Mouse (Mus musculus) forebrain, postnatal 0 days (tissue): ENCODE data around the gene Cluap1. TPM values are rescaled to one million over a fixed set of nuclear protein-coding genes. Genes with fewer than 3 reads are reported as not detected.
"Not testable (repeated sequence)": the region's sequence is repeated elsewhere in the genome, so short reads cannot be mapped to it uniquely, and the experiment has no call there.

ENCODE experiments used
- ATAC-seq: fragments of 200-750 bp; cut with Nextera tagmentation; 2 replicates; pipeline ENCODE4 v1.8.0; 2017; ENCODE audit warnings: mild to moderate bottlenecking, moderate library complexity
- DNase-seq: peaks from one replicate; pipeline ENCODE4 v3.0.0-alpha.2; 2015
- H3K27ac ChIP-seq: fragments of 300-500 bp; sonication (generic); 2 replicates; pipeline ENCODE4 v1.5.1; 2014; ENCODE audit warnings: low read depth, mild to moderate bottlenecking, antibody characterized with exemption, low read length, moderate library complexity, mixed read lengths
- H3K27me3 ChIP-seq: fragments of 300-500 bp; sonication (generic); 2 replicates; pipeline ENCODE4 v1.6.1; 2014; ENCODE audit warnings: mild to moderate bottlenecking, low read length, mixed read lengths; ENCODE audit not compliant: insufficient read depth
- H3K36me3 ChIP-seq: fragments of 300-500 bp; sonication (generic); 2 replicates; pipeline ENCODE4 v1.6.1; 2014; ENCODE audit warnings: mild to moderate bottlenecking, moderate library complexity; ENCODE audit not compliant: insufficient read depth
- H3K4me1 ChIP-seq: fragments of 300-500 bp; sonication (generic); 2 replicates; pipeline ENCODE4 v1.6.1; 2014; ENCODE audit warnings: antibody characterized with exemption; ENCODE audit not compliant: insufficient read depth
- H3K4me2 ChIP-seq: fragments of 300-500 bp; sonication (generic); 2 replicates; pipeline ENCODE4 v1.6.1; 2014; ENCODE audit warnings: low read depth, mild to moderate bottlenecking, moderate library complexity
- H3K4me3 ChIP-seq: fragments of 300-500 bp; sonication (generic); 2 replicates; pipeline ENCODE4 v1.5.1; 2014; ENCODE audit warnings: low read depth, low read length, mixed read lengths
- H3K9ac ChIP-seq: fragments of 300-500 bp; sonication (generic); 2 replicates; pipeline ENCODE4 v1.6.1; 2014; ENCODE audit warnings: mild to moderate bottlenecking
- H3K9me3 ChIP-seq: fragments of 300-500 bp; sonication (generic); 2 replicates; pipeline ENCODE4 v1.6.1; 2016; ENCODE audit warnings: low read length
- CTCF ChIP-seq: sonication (generic); IDR thresholded peaks from 2 replicates; pipeline ENCODE4 v1.5.1; 2016; ENCODE audit warnings: antibody characterized with exemption, control low read depth, low read depth
- WGBS: fragments of 180-500 bp; shearing (Covaris S2); extraction: QIAGEN DNeasy Blood & Tissue Kit; methylation state at CpG from one replicate; pipeline ENCODE4 v1.1.7; 2014; 5-methylcytosine and 5-hydroxymethylcytosine counted together
- polyA plus RNA-seq: library from polyadenylated mRNA; unstranded; fragments of >200 nt; fragmentation: Nextera tagmentation; extraction: Ambion mirVana; gene quantifications from 2 replicates; pipeline ENCODE4 v1.2.1, GENCODE M21; 2015
- total RNA-seq: library from RNA; depleted of rRNA; stranded (reverse); fragments of >200 nt; gene quantifications from 2 replicates; pipeline ENCODE4 v1.2.3, GENCODE M21; 2014

Gene Cluap1
- total and polyA plus RNA-seq, 2 experiments from 2014 or later, result 36.9 to 45.2 TPM

DNA sequence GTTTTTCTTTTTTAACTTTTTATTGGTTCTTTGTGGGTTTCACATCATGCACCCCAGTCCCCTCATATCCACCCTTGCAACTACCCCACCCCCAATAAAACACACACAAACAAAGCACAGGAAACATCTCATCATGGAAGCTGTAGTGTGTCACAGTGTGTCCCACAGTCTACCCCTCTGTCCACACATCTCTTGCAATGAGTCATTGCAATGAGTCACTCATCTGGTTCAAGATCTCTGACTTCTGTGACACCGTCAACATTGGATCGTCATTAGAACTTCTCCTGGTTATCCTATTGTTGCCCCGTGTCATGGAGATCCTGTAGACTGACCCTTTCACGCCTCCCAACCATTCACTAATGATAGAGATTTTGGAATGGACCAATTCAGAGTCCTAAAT lies 26.1 kb downstream of the Cluap1 start:
- Histone ChIP-seq H3K9ac (no peak overlapping the region), H3K4me3 (no peak overlapping the region), H3K4me2 (no peak overlapping the region), H3K36me3 (peaks cover 75% of the 10 kb centered on the region), H3K27ac (no peak overlapping the region), H3K9me3 (no peaks in the 10 kb centered on the region), H3K27me3 (no peaks in the 10 kb centered on the region), H3K4me1 (no peaks in the 10 kb centered on the region)
- ATAC-seq, result no peak
- WGBS, result 95% methylated on average over 4 of the region's 4 CpGs
- no peak for TF ChIP-seq CTCF
- no peak for DNase-seq

DNA sequence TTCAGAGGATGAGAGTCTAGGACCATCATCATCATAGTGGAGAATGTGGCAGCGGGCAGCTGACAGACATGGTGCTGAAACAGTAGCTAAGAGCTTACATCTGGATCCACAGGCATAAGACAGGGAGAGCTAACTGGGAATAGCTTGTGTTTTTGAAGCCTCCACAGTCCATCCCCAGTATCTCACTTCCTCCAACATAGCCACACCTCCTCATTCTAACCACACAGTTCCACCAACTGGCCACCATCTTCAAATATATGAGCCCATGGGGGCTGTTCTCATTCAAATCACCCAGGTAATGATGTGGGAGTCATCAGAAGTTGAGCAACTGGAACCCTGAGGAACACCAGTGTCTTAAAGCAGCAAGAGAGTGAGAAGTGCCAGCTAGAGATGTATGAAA lies 42.5 kb downstream of the Cluap1 start:
- Histone ChIP-seq H3K4me3 (no peak overlapping the region), H3K27ac (no peak overlapping the region), H3K27me3 (no peaks in the 10 kb centered on the region), H3K4me1 (no peaks in the 10 kb centered on the region), H3K9me3 (no peaks in the 10 kb centered on the region), H3K9ac (no peak overlapping the region), H3K4me2 (no peak overlapping the region), H3K36me3 (no peaks in the 10 kb centered on the region)
- WGBS, result 96% methylated on average over 1 of the region's 1 CpGs
- TF ChIP-seq CTCF, result no peak
- no peak for DNase-seq
- ATAC-seq, result no peak

DNA sequence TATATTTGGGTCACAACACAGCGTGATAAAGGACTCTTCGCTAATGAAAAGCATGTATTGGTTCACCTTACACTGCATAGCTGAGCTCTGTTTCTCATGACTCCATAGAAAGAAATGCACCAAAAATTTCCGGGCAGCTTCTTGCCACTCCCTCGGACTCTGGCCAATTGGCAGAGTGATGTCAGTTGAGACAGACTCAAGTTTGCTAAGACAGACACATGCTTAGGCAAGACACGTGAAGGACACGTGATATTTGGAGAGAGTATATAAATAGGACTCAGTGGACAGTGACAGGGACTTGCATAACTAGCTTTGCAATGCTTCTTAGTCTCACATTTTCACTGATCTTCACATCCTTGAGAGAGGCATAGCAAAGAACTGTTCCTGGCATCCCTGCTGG lies 47.8 kb downstream of the Cluap1 start:
- WGBS, result 80% methylated on average over 6 of the region's 6 CpGs
- Histone ChIP-seq H3K36me3 (no peaks in the 10 kb centered on the region), H3K9ac (no peak overlapping the region), H3K27ac (no peak overlapping the region), H3K9me3 (no peaks in the 10 kb centered on the region), H3K4me2 (no peak overlapping the region), H3K4me1 (no peaks in the 10 kb centered on the region), H3K27me3 (no peaks in the 10 kb centered on the region), H3K4me3 (no peak overlapping the region)
- no peak for TF ChIP-seq CTCF
- ATAC-seq (no peak), DNase-seq (no peak)

DNA sequence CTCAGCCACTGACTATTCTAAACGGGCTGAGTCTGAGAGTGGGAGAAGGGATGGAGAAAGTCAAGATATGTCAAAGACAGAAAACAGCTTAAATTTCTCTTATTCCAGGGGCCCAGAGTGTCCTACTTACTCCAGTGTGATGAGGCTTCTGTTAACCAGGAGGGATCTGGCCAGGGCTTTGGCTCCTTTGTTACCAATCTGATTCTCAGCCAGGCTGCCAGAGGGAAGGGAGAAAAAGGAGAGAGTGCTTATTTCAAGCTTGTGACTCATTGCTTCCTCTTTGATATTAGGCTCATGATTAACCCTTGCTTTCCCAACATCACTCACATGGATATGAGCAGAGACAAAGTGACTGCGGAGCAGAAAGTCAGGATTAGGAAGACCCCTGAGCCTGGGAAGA lies 50.7 kb downstream of the Cluap1 start:
- Histone ChIP-seq H3K9ac (no peak overlapping the region), H3K9me3 (no peaks in the 10 kb centered on the region), H3K4me3 (no peak overlapping the region), H3K27me3 (no peaks in the 10 kb centered on the region), H3K4me2 (no peak overlapping the region), H3K27ac (no peak overlapping the region), H3K4me1 (no peaks in the 10 kb centered on the region), H3K36me3 (no peaks in the 10 kb centered on the region)
- TF ChIP-seq CTCF, result no peak
- DNase-seq, result no peak
- no peak for ATAC-seq
- WGBS, result 72% methylated on average over 2 of the region's 2 CpGs

DNA sequence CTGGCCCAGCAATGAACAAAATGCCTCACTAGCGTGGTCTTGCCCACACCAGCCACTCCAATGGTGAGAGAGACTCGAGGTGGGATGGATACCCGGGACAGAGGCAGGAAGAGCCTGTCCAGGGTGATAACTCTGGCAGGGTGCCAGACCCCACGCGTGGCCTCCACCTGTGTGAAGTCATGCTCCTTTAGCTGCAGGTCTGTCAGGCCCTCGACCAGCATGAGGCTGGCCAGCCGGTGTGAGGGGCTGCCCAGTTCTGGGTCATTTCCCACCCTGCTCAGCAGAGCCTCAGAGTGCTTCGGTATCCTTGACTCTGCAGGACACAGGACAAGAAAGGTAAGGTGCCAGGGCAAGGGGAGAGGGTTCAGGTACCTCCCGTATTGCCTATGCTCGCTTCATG lies 56.4 kb downstream of the Cluap1 start:
- no peaks in the 10 kb centered on the region for H3K27me3 ChIP-seq
- H3K4me3 ChIP-seq, result no peak overlapping the region
- 82% methylated on average over 10 of the region's 10 CpGs for WGBS
- H3K4me2 ChIP-seq, result no peak overlapping the region
- no peak for DNase-seq
- no peaks in the 10 kb centered on the region for H3K4me1 ChIP-seq
- H3K27ac ChIP-seq, result no peak overlapping the region
- no peaks in the 10 kb centered on the region for H3K36me3 ChIP-seq
- H3K9me3 ChIP-seq, result no peaks in the 10 kb centered on the region
- no peak for ATAC-seq
- H3K9ac ChIP-seq, result no peak overlapping the region
- no peak for TF ChIP-seq CTCF

DNA sequence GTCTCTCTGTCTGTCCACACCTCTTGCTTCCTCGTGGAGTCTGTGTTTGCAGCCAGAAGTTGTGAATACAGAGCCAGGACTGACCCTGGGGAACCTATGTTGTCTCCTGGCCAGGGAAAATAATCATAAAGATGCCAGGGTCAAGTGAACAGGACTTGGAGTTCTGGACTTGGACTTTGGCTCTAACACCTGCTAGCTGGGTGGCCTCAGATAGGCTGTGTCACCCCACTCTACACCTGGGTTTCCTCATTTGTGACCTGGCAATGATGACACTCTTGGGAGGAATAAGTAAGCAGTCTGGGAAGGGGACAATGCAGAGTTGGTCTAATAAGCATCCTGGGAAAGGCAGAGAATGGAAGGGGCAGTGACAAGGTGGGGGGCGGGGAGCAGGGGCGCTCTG lies 56.9 kb downstream of the Cluap1 start:
- Histone ChIP-seq H3K4me1 (no peaks in the 10 kb centered on the region), H3K4me3 (no peak overlapping the region), H3K4me2 (no peak overlapping the region), H3K27me3 (no peaks in the 10 kb centered on the region), H3K36me3 (no peaks in the 10 kb centered on the region), H3K27ac (no peak overlapping the region), H3K9ac (no peak overlapping the region), H3K9me3 (no peaks in the 10 kb centered on the region)
- ATAC-seq (no peak), DNase-seq (no peak)
- 78% methylated on average over 3 of the region's 3 CpGs for WGBS
- no peak for TF ChIP-seq CTCF

DNA sequence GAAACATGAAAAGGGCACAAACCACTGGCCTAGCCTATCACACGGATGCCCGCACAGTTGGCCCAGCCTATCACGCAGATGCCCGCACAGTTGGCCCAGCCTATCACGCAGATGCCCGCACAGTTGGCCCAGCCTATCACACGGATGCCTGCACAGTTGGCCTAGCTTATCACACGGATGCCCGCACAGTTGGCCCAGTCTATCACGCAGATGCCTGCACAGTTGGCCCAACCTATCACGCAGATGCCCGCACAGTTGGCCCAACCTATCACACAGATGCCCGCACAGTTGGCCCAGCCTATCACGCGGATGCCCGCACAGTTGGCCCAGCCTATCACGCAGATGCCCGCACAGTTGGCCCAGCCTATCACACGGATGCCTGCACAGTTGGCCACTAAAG lies 65.9 kb downstream of the Cluap1 start:
- H3K27me3 ChIP-seq, H3K4me1 ChIP-seq, H3K9ac ChIP-seq, H3K4me2 ChIP-seq, ATAC-seq, H3K4me3 ChIP-seq, H3K9me3 ChIP-seq, H3K27ac ChIP-seq: not testable (repeated sequence)
- 87% methylated on average over 19 of the region's 19 CpGs for WGBS
- H3K36me3 ChIP-seq, result peaks cover 17% of the 10 kb centered on the region
- peak; percentile 33 for DNase-seq

DNA sequence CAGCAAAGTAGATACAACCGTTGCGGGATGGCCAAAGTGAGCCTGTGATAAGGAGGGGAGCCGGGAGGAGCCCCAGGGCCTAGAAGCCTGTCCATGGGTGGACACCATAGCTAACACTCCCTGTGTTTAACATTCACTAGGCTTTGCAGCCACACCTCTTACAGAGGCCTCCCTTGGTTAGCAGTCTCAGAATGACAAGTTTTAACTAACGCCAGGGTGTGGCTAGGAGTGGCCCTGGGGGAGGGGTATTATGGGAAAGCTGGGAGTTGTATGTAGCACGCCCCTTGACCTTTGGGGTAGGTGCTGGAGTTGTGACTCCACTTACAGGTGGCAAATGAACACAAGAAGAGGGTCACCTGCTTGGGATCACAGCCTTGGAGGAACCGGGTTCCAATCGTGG lies 67.1 kb downstream of the Cluap1 start:
- ATAC-seq (no peak), DNase-seq (no peak)
- Histone ChIP-seq H3K36me3 (peaks cover 29% of the 10 kb centered on the region), H3K4me2 (no peak overlapping the region), H3K9ac (no peak overlapping the region), H3K27me3 (no peaks in the 10 kb centered on the region), H3K27ac (no peak overlapping the region), H3K4me3 (no peak overlapping the region), H3K4me1 (no peaks in the 10 kb centered on the region), H3K9me3 (no peaks in the 10 kb centered on the region)
- 84% methylated on average over 7 of the region's 7 CpGs for WGBS
- no peak for TF ChIP-seq CTCF
